Mouse (Mus musculus) Muller cell, postnatal 12 days (primary cell): Measurements from ENCODE around the gene Pes1.
"Not testable (repeated sequence)": the region's sequence is repeated elsewhere in the genome, so short reads cannot be mapped to it uniquely, and the experiment has no call there.

ENCODE experiments used
- DNase-seq: peaks from one replicate; pipeline ENCODE4 v3.0.0-alpha.2; 2015; ENCODE audit errors: inconsistent ontology term

Pes1 gene

DNA sequence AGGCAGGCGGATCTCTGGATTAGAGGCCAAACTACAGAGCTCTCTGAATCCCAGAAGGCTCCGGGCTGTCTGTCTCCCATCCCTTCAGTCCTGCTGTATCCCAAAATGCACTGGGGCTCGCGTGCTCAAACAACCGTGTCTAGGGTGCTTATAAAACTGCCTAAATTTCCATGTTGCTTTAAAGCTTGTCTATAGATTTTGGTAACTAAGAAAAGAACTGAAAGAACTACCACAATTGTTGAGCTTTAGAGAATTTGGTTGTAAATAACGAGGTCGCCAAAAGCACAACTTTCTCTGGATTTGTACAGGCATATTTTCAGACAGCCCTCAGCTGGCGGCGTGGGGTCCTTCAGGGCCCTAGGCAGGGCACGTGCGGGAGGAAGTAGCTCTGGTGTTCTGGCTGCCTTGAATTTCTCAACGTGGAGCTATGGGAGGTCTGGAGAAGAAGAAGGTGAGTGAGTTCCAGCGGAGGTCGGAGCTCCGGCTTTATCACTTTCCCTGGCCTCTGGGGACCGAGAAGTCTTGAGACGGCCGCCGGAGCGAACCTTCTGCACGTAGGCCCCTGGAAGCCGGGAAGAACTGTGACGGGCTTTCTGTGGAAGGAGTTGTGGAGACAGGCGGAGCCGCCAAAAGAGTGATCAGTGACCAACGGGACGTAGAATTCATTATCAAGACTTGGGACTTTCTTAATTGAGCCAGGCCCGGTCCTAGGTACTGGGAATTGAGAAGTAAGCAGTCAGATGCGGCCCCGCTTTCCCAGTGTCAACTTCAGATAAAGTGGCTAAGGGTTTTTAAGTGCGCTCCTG, at the start of gene Pes1:
Gene Pes1, plus strand, starts transcription at position 366 of the 806 bp plus-strand sequence.
- DNase-seq = peak; percentile 94

- DNase-seq = peak; percentile 99
These were observed 49.5 kb upstream of the Pes1 start, which contains the start of gene Slc35e4 for GRCm38 (mm10) chr11:3914109-3914840. Gene Slc35e4, minus strand, starts transcription at chr11:3914664.

- no peak for DNase-seq
These were observed 45.0 kb upstream of the Pes1 start for GRCm38 (mm10) chr11:3918738-3919137.

- DNase-seq = no peak
These were observed 43.3 kb upstream of the Pes1 start for GRCm38 (mm10) chr11:3920476-3920875.

GRCm38 (mm10) chr11:3921281-3921850, 42.4 kb upstream of the Pes1 start:
- no peak for DNase-seq

DNA sequence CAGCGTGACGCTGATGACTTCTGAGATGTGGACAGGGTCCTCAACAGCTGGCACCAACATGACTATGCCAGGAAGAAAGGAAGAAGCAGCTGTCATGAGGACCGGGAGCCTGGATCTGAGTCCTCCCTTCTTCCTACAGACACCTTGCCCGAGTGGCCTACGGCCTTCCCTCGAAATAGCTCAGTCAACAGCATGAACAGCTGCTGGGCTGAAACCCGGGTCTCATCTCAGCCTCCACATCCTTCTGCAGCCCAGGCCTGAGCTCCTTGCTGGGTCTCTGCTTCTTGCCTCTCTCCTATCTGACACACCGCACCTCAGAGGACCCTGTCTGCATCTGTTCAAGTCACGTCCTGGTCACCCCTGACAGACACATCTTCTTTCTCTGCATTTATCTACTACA, 41.7 kb upstream of the Pes1 start:
- DNase-seq = no peak

- DNase-seq = no peak
These were observed 41.0 kb upstream of the Pes1 start for GRCm38 (mm10) chr11:3922731-3923130.

GRCm38 (mm10) chr11:3925916-3926315, 37.9 kb upstream of the Pes1 start:
- DNase-seq = no peak

- DNase-seq = no peak
These were observed 33.8 kb upstream of the Pes1 start for GRCm38 (mm10) chr11:3930019-3930418.

- DNase-seq = no peak
These were observed 32.8 kb upstream of the Pes1 start for GRCm38 (mm10) chr11:3930931-3931330.

DNA sequence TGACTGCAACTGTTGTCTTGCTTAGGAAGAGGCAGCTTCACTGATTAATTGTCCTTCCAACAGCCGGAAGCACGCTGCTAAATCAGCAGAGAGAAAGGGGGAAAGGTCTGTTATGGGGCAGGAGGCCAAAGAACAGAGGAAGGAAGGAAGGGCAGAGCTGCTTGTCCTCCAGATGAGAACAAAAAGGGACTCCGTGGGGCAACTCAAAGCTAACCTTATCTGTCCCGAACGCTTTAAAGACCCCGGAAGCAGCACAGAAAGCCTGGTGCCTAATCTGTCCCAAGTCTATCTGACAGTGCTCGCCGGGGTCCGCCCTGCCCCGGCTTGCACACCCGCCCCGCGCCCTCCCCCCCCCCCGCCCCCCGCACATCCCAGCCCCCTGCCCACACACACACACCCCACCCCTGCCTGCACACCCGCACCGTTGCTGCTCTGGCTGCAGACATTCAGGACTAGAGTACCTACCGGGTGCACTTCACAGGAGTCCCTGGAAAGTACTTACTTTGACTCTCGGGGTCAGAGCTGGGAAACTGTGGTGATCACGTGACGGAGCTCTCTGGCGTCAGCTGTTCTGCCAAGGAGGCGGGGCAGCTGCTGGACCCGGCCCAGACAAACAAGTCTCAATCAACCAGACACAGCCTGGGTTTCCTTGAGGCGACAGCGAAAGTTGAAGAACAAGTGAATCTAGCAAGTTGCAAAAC, 32.1 kb upstream of the Pes1 start, which contains the start of gene Tcn2:
Gene Tcn2, minus strand, starts transcription at position 649 of the 701 bp plus-strand sequence.
- peak; percentile 76 for DNase-seq

DNA sequence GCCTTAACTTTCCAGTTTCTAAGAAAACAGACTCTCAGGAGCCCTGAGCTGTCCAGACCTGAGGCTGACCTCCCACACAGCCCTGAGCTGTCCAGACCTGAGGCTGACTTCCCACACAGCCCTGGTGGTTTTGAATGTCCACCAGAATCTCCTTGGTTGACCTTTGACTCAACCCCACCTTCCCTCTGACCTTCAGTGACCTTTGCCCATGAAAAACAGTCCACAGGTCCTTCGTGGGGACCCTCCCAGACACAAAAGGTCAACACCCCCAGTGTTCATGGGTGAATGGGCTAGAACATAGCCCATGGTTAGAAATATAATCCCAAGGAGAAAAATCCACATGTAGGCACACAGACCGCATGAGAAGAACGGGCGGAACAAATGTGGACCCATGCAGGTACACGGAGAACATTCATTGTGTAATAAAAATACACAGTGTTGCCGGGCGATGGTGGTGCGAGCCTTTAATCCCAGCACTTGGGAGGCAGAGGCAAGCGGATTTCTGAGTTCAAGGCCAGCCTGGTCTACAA, 30.0 kb upstream of the Pes1 start:
- DNase-seq = no peak

GRCm38 (mm10) chr11:3935135-3935534, 28.6 kb upstream of the Pes1 start:
- DNase-seq = no peak

DNA sequence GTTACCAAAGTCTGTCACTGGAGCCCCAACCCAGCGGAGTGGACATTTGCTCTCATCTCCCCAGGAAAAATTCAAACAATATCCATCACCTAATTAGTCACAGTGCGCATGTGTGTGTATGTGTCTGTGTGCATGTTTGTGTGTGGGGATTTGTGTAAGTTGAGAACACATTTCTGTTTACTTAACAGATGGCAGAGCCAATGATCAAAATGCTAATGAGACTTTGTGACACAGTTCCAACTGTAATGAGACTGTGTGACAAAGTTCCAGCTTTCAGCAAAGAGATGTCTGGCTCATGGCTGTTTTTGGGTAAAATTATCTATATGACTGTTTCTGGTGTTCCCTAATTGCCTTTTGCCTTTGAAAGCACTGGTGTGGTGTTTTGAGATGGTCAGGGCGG, 27.5 kb upstream of the Pes1 start:
- DNase-seq = no peak

GRCm38 (mm10) chr11:3937321-3937874, 26.4 kb upstream of the Pes1 start:
- DNase-seq = no peak

DNA sequence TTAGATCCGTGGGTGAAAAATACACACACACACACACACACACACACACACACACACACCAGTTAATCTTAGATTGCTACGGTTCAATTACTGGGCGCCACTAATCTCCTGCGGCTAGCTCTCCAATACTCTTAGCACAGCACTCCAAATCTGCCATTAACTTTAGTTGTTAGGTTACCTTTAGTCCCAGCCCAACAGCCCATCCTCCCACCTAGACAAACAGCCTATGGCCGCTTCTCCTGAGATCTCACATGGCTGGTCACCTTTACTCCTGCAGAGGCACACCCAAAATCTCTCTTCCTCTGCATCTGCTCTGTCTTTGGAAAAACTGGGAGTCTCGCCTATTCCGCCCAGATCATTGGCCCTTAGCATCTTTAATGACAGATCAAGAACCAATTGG, 22.4 kb upstream of the Pes1 start:
- no peak for DNase-seq

DNA sequence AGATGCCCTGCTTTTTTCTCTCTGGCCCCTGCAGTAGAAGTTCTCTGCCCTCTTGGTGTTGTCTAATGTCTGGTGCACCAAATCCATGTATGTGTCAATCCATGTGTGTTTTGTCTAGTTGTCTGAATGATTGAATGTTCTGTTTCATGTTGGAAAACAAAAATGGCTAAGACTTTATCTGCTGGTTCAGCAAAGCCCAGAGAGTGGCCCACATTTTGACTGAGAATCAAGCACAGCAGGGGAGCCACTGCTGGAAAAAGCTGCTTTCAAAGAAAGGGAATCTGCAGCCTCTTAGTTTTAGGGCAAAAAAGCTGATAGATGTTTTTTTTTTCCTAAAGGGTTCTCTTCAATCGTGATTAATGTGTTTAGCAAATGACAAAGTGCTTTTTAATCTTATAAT, 17.4 kb upstream of the Pes1 start:
- DNase-seq = no peak

- not testable (repeated sequence) for DNase-seq
These were observed 8.9 kb upstream of the Pes1 start for GRCm38 (mm10) chr11:3954876-3955275.

- not testable (repeated sequence) for DNase-seq
These were observed 8.4 kb upstream of the Pes1 start for GRCm38 (mm10) chr11:3955371-3955770.

DNA sequence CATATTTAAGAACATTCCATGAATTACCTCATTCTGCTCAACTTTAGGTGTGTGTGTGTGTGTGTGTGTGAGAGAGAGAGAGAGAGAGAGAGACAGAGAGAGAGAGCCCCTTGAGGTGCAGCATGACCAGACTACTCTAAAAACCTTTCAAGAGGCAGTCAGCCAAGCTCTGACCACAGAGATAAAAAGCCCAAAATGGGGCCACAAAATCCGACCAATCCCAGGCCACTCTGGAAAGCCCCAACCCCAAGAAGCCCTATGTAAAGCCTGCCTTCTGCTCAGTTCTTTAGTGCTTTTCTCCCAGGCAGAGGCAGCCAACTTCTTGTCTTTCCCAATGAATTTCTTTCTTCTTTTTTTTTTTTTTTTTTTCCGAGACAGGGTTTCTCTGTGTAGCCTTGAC, 2.9 kb upstream of the Pes1 start:
- DNase-seq = no peak

- no peak for DNase-seq
These were observed 2.0 kb upstream of the Pes1 start for GRCm38 (mm10) chr11:3961761-3962160.
